Mouse (Mus musculus) cerebellum, adult 11 months (tissue): ENCODE measurements around the gene Atp6ap1.
A peak's percentile ranks its signal among the peaks of the same experiment; 100 is the strongest.

ENCODE experiments used
- DNase-seq: peaks from one replicate; pipeline ENCODE4 v3.0.0; 2022

Gene Atp6ap1

GRCm38 (mm10) chrX:74304867-74305700 lies 8.2 kb downstream of the Atp6ap1 start, which contains the start of gene Gdi1:
TSS of gene Gdi1 (plus strand) at chrX:74304998.
- DNase-seq, result peak; percentile 71

- peak; percentile 83 for DNase-seq
These were observed 15.9 kb downstream of the Atp6ap1 start, which contains the start of gene Fam50a for GRCm38 (mm10) chrX:74312540-74313464. TSS of gene Fam50a (plus strand) at chrX:74313033.

GRCm38 (mm10) chrX:74328725-74329161 lies 31.8 kb downstream of the Atp6ap1 start, which contains the start of gene Plxna3:
TSS of gene Plxna3 (plus strand) at chrX:74329066.
- DNase-seq, result peak; percentile 62

GRCm38 (mm10) chrX:74329215-74329671 lies 32.3 kb downstream of the Atp6ap1 start:
- no peak for DNase-seq

- DNase-seq, result no peak
These were observed 33.5 kb downstream of the Atp6ap1 start for GRCm38 (mm10) chrX:74330166-74330930.

GRCm38 (mm10) chrX:74352645-74353466 lies 56.0 kb downstream of the Atp6ap1 start:
- no peak for DNase-seq

- DNase-seq, result peak; percentile 74
These were observed 56.5 kb downstream of the Atp6ap1 start, which contains the start of gene Lage3 for GRCm38 (mm10) chrX:74353467-74353770. TSS of gene Lage3 (minus strand) at chrX:74353618.
